Comparison of ENCODE assay signal across 9 mouse cellular contexts in the genomic region with DNA sequence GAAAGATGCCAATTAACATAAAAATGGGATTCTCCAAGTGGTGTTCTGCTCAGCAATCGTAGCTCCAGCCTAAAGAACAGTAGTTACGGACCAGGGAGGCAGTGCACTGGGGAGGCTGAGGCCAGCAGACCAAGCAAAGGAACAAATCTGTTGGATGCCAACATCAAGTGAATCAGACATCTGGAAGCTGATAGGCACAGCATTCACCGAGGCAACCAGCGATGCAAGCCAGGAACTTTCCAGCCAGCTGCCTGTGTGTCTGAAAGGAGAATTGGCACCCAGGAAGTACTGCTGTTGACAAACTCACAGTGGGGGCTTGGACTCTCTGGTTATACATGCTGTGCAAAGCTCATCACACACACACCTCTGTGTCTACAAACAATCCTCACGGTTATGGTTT.
DNase-seq lines count a peak whose midpoint lies in the region; ATAC-seq and TF ChIP-seq lines count a peak whose summit lies in the region.
"Had no signal": no experiment of that assay in that cellular context is flagged by ENCODE, and none has a peak within 500 bp of the region (broad histone marks: within the 10 kb centered on the region; RNA-seq: fewer than 3 reads in every experiment).

No protein-coding gene starts in this region.

- peak; percentile 22 for DNase-seq in adrenal gland, adult 2 months
- no peak for DNase-seq in adrenal gland, adult 8-10 months
- DNase-seq in heart, adult 11 months: peak; percentile 93
- no peak for DNase-seq in heart, adult 2 months
- peak; percentile 17 for DNase-seq in right cerebral cortex, adult 18-20 months
- DNase-seq in right cerebral cortex, postnatal 14 days: no peak
- no peak for DNase-seq in thymus, adult 18-20 months

- H3K4me3 ChIP-seq in heart, adult 2 months: no peak overlapping the region

- H3K27ac ChIP-seq in heart, adult 2 months: no peak overlapping the region

- no peak for TF ChIP-seq POLR2A in heart, adult 2 months (IDR thresholded peaks at IDR 0.05; ENCODE audit: insufficient read depth, low read depth, low read length)

- H3K79me2 ChIP-seq in heart, adult 2 months (replicated peaks; ENCODE audit: control insufficient read depth, insufficient read depth, low read length): no peaks in the 10 kb centered on the region

- intact Hi-C loops in heart, adult 2 months (cut with DNase I): no loop called here

- ATAC-seq in erythroblast, adult 5-6 weeks (replicated peaks; ENCODE audit: low FRiP score, poor library complexity, severe bottlenecking): no peak
- ATAC-seq: lung, postnatal 0 days had no signal

- H3K9ac ChIP-seq in heart, adult 2 months (ENCODE audit: low read depth, low read length): no peak overlapping the region

- H3K27me3 ChIP-seq in heart, adult 2 months (ENCODE audit: control insufficient read depth, insufficient read depth, low read length): no peaks in the 10 kb centered on the region

- TF ChIP-seq CTCF in heart, adult 2 months (IDR thresholded peaks at IDR 0.05): no peak

- WGBS in heart, adult 2 months: 68% methylated on average over 5 of the region's 5 CpGs

- no peaks in the 10 kb centered on the region for H3K36me3 ChIP-seq in heart, adult 2 months (ENCODE audit: control insufficient read depth, insufficient read depth, low read length)

- no peak for TF ChIP-seq EP300 in heart, adult 2 months (IDR thresholded peaks at IDR 0.05; ENCODE audit: insufficient read depth, low read depth, low read length)

- H3K4me1 ChIP-seq in heart, adult 2 months (ENCODE audit: control insufficient read depth, insufficient read depth, low read length): no peaks in the 10 kb centered on the region

Comparison
In these comparisons a context has a peak if more than half of its experiments do, and no peak if none do; other contexts are left out.
1. DNase-seq: peak in adrenal gland, adult 2 months (single experiment), heart, adult 11 months (single experiment) and right cerebral cortex, adult 18-20 months (single experiment); none in adrenal gland, adult 8-10 months (single experiment), heart, adult 2 months (0 of 2), right cerebral cortex, postnatal 14 days (single experiment) and thymus, adult 18-20 months (0 of 2).